Mouse (Mus musculus) ES-E14 (cell line): ENCODE measurements around the gene Prss8. TPM values are rescaled to one million over a fixed set of nuclear protein-coding genes. Genes with fewer than 3 reads are reported as not detected.

Experiments
- DNase-seq: peaks from one replicate; pipeline ENCODE4 v3.0.0-alpha.2; 2013; ENCODE audit warnings: low read depth, low spot score
- H3K27ac ChIP-seq: 2 replicates; pipeline ENCODE4 v1.5.1; 2012; ENCODE audit warnings: low read depth, mild to moderate bottlenecking, low read length, moderate library complexity, mixed read lengths; ENCODE audit not compliant: poor library complexity, insufficient read depth, severe bottlenecking
- H3K36me3 ChIP-seq: 2 replicates; pipeline ENCODE4 v1.6.1; 2012; ENCODE audit warnings: mild to moderate bottlenecking, low read length, moderate library complexity, mixed read lengths; ENCODE audit not compliant: control insufficient read depth, poor library complexity, insufficient read depth, severe bottlenecking
- H3K4me1 ChIP-seq, 2 experiments: fragments of 150-350 bp in 1 of 2; sonication (generic) in 1 of 2; 2 replicates each; pipeline ENCODE4 v1.6.1; 2012; ENCODE audit warnings: low read length in 2 of 2, mild to moderate bottlenecking in 1 of 2, mixed read lengths in 1 of 2; ENCODE audit not compliant: control insufficient read depth in 2 of 2, insufficient read depth in 2 of 2, poor library complexity in 1 of 2
- H3K4me3 ChIP-seq, 2 experiments: fragments of 150-350 bp in 1 of 2; sonication (generic) in 1 of 2; 2 replicates each; pipeline ENCODE4 v1.5.1; 2012; ENCODE audit warnings: low read length in 2 of 2, low read depth in 1 of 2, mild to moderate bottlenecking in 1 of 2, mixed read lengths in 1 of 2; ENCODE audit not compliant: insufficient read depth in 1 of 2, poor library complexity in 1 of 2, severe bottlenecking in 1 of 2
- H3K9ac ChIP-seq: 2 replicates; pipeline ENCODE4 v1.6.1; 2012; ENCODE audit warnings: low read depth, mild to moderate bottlenecking, low read length, mixed read lengths; ENCODE audit not compliant: poor library complexity, insufficient read depth, severe bottlenecking
- H3K9me3 ChIP-seq: fragments of 150-350 bp; sonication (generic); 2 replicates; pipeline ENCODE4 v1.6.1; 2012; ENCODE audit warnings: low read depth, mild to moderate bottlenecking, low read length; ENCODE audit not compliant: control insufficient read depth, insufficient read depth
- CHD2 ChIP-seq: IDR thresholded peaks from 2 replicates; pipeline ENCODE4 v1.6.1; 2014; ENCODE audit warnings: mild to moderate bottlenecking, low read depth, low read length, inconsistent platforms
- HCFC1 ChIP-seq: IDR thresholded peaks from 2 replicates; pipeline ENCODE4 v1.6.1; 2012; ENCODE audit warnings: low read length, inconsistent platforms, borderline replicate concordance; ENCODE audit not compliant: insufficient read depth
- MAFK ChIP-seq: IDR thresholded peaks from 2 replicates; pipeline ENCODE4 v1.6.1; 2014; ENCODE audit warnings: mild to moderate bottlenecking, low read depth, low read length, inconsistent platforms; ENCODE audit not compliant: insufficient read depth
- ZC3H11A ChIP-seq: IDR thresholded peaks from 2 replicates; pipeline ENCODE4 v1.6.1; 2012; ENCODE audit warnings: low read depth, mild to moderate bottlenecking, inconsistent platforms, low read length, borderline replicate concordance
- ZNF384 ChIP-seq: IDR thresholded peaks from 2 replicates; pipeline ENCODE4 v1.6.1; 2012; ENCODE audit warnings: low read depth, low read length, inconsistent platforms
- in situ Hi-C, 2 experiments: fragments of 600-800 bp; cut with MboI; formaldehyde crosslinking; loops; one replicate each; pipeline ENCODE4 v1.15.1; 2025; ENCODE audit warnings: low sequenced_read_pairs in 2 of 2, inconsistent platforms in 1 of 2; ENCODE audit not compliant: unreplicated experiment in 2 of 2
- total RNA-seq: library from RNA; depleted of rRNA; stranded (reverse); fragments of 300-350 nt; gene quantifications from 2 replicates; pipeline ENCODE4 v1.2.3, GENCODE M21; 2012

The Prss8 gene
- total RNA-seq, 1 experiment, result 11.3 TPM

DNA sequence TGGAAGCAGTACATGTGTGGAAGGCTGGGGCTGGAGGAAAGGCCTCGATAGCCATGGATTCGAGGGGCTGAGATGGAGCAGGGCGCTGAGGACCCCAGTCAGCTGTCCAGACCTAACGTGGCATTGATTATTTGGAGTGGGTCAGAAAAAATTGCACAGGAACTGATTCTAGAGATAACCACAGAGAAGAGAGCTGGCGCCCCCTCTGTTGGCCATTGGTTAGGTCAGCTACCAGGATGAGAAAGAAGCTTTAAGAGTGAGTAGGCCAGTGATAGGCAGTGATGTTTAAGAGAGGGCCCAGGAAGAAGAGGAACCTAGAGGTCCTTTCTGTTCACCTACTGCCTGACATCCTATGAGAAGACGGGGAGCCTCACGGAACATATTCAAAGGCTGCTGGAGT, 10.6 kb downstream of the Prss8 start:
- in situ Hi-C loops, result no loop called here
- no peak overlapping the region; the same call in 1 of the 2 replicates for H3K9ac ChIP-seq
- peaks cover 0 to 9% of the 10 kb centered on the region in 2 experiments; a peak in 1 of 4 replicates for H3K4me1 ChIP-seq
- TF ChIP-seq CHD2 (no peak), ZNF384 (no peak), ZC3H11A (no peak), HCFC1 (no peak), MAFK (no peak)
- peaks cover 5% of the 10 kb centered on the region for H3K9me3 ChIP-seq
- no peak overlapping the region for H3K4me3 ChIP-seq
- no peak for DNase-seq
- peaks cover 42% of the 10 kb centered on the region for H3K36me3 ChIP-seq
- no peak overlapping the region for H3K27ac ChIP-seq

DNA sequence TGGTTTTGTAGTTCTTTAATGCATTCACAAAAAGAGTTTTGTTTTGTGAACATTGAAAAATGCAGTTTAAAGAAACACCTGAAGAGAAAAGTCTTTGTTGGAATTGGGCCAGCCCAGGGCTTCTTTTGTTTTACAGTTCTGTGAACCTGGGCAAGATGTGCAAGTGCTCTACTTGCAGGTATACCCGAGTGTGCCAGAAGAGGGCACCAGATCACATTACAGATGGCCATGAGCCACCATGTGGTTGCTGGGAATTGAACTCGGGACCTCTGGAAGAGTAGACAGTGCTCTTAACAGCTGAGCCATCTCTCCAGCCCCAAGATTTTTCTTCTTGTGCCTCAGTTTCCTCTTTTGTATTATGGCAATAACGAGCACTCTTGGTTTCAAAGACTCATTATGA, 11.7 kb downstream of the Prss8 start:
- peak; percentile 68 for DNase-seq

GRCm38 (mm10) chr7:127915293-127915692, 14.6 kb downstream of the Prss8 start:
- Histone ChIP-seq H3K4me3 (no peak overlapping the region), H3K4me1 (peaks cover 0 to 9% of the 10 kb centered on the region in 2 experiments; a peak in 1 of 4 replicates), H3K27ac (no peak overlapping the region), H3K9ac (no peak overlapping the region), H3K9me3 (no peaks in the 10 kb centered on the region), H3K36me3 (peaks cover 15% of the 10 kb centered on the region)
- TF ChIP-seq CHD2, result no peak
- no peak for TF ChIP-seq MAFK
- TF ChIP-seq ZNF384, result no peak
- no peak for TF ChIP-seq ZC3H11A
- no peak for TF ChIP-seq HCFC1
- no peak for DNase-seq
- in situ Hi-C loops, result no loop called here

More for the DNA sequence above, 11.7 kb downstream of the Prss8 start:
- peaks cover 36% of the 10 kb centered on the region for H3K36me3 ChIP-seq
- TF ChIP-seq MAFK, result no peak
- TF ChIP-seq ZC3H11A, result no peak; the same call in 1 of the 2 replicates
- no peak for TF ChIP-seq CHD2
- TF ChIP-seq ZNF384, result no peak
- no peak for TF ChIP-seq HCFC1
- H3K4me1 ChIP-seq, result peaks cover 0 to 9% of the 10 kb centered on the region in 2 experiments; a peak in 1 of 4 replicates
- peaks cover 3% of the 10 kb centered on the region; the same call in 1 of the 2 replicates for H3K9me3 ChIP-seq
- in situ Hi-C loops, result no loop called here
- no peak overlapping the region for H3K27ac ChIP-seq
- no peak overlapping the region for H3K4me3 ChIP-seq
- no peak overlapping the region for H3K9ac ChIP-seq

GRCm38 (mm10) chr7:127912938-127913337, 17.0 kb downstream of the Prss8 start:
- peaks cover 23% of the 10 kb centered on the region for H3K36me3 ChIP-seq
- DNase-seq, result no peak
- TF ChIP-seq CHD2 (no peak), ZNF384 (peak; percentile 59; the same call in 1 of the 2 replicates)
- H3K27ac ChIP-seq, result no peak overlapping the region; the same call in 1 of the 2 replicates
- peak overlapping the region; percentile 81 to 98 for H3K4me3 ChIP-seq
- peaks cover 0 to 6% of the 10 kb centered on the region in 2 experiments; a peak in 1 of 4 replicates for H3K4me1 ChIP-seq
- H3K9ac ChIP-seq, result peak overlapping the region; percentile 9; the same call in 1 of the 2 replicates
- in situ Hi-C loops, result no loop called here
- no peaks in the 10 kb centered on the region for H3K9me3 ChIP-seq
